Mouse (Mus musculus): Measurements from ENCODE around the gene Lrrc75b.

DNA sequence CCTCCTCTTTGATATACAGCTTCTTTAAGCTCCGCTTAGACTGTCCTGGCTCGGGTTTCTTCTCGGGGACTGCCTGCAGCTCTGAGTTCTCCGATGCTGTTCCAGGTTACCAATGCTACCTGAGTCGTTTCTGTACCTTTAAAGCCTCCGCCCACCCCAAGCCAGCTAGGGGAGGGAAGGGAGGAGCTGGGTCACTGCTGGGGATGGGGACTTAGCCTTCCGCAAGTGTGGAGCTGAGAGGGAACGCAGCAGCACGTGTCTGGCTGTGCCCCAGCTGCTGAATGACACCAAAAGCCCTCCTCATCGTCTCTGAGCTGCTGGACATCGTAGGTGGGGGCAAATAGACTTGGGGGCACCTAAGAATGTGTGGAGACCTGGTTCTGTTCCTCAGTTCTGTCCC is 8.3 kb upstream of the Lrrc75b start:
- TF ChIP-seq CTCF (IDR thresholded peaks at IDR 0.05) (no peak), EP300 (IDR thresholded peaks at IDR 0.05) (no peak)

Measured in lung, postnatal 0 days (tissue).